Mouse (Mus musculus) frontal cortex, postnatal 14 days (tissue): ENCODE data around the gene Mlx.
A peak's percentile ranks its signal among the peaks of the same experiment; 100 is the strongest.
"Not testable (repeated sequence)": the region's sequence is repeated elsewhere in the genome, so short reads cannot be mapped to it uniquely, and the experiment has no call there.

Source experiments
- DNase-seq, 2 experiments: peaks; one replicate each; pipeline ENCODE4 v3.0.0; 2022; ENCODE audit warnings: low spot score in 2 of 2

Gene Mlx

DNA sequence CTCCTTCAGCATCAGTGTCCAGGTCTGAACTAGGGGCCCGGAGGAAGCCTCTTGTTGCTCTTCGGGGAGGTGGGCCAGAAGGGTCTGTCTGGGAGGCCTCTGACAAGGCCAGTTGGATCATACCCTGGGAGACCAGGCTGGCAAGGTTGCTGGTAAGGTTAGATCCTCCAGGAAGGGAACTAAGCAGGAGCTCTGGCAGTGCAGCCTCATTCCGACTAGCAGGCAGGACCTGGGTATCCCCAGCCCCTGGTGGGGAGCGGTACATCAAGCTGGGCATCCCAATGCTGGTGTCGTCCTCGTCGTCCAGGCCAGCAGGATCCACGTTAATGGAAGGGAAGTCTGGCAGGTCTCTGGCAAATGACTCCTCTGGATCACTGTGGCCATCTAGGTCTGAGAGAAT is 11.2 kb downstream of the Mlx start:
- DNase-seq = no peak

DNA sequence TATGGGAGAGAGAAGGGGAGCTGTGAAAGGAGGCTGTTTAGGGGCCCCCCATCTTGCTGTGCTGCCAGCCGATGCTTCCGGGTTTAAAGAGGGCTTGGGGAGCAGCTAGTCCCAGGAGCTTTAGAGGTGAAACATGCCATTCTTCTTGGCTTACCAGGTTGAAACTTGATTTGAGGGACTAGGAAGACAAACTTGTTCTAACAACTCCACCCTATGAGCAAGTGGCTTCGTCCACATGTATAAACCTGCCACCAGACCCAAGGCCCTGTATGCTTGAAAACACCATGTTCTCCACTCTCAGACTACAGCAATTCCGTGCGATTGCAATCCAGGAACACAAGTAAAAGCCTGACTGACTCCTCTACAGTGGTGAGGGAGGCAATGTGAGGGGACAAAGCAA is 15.9 kb downstream of the Mlx start:
- no peak for DNase-seq

DNA sequence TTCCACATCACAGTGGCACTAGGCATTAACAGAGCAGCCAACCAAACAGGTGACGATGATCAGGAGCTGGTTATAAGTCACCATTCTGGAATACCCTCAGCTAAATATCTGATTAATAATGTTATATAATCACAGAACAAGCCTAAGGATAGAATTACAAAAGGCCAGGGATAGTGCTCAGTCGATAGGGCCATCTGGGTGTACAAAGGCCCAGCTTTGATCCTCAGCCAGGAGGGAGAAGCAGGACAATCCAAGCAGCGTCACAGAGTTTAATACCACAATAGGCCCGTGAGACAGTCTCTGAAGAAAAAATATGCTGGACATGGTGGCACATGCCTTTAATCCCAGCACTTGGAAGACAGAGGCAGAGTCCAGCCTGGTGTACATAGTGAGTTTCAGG is 22.3 kb downstream of the Mlx start:
- no peak for DNase-seq

DNA sequence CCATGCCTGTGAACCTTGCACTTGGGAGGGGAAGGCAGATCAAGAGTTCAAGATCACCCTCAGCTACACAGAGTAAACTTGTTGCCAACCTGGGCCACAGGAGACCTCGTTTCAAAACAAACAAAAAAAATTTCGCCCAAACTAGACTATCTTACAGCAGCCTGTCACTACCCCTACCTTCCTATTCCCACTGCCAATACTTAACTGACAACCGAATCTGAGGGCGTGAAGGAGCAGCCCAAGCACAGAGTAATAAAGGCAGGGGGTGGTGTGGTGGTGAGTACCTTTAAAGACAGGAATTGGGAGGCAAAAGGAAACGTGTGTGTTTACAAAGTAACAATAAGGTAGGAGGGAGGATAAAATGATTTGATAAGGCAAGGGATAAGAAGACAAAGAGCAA is 23.6 kb downstream of the Mlx start:
- no peak for DNase-seq

DNA sequence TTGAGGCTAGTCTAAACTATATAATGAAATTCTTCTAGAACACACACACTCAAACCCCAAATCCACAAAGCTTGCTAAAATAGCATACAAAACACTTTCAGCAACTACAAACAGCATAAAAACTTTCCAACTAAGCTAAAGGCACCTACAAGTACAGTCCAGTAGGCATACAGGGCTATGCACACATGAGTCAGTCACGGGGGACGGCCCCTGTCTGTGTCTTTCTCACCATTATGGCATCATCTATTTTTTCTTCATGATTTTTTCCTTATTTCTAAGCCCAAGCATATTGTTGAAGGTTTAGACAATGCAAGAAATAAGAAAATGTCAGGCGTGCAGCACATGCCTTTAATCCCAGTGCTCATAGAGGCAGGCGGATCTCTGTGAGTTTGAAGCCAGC is 24.1 kb downstream of the Mlx start:
- no peak for DNase-seq

DNA sequence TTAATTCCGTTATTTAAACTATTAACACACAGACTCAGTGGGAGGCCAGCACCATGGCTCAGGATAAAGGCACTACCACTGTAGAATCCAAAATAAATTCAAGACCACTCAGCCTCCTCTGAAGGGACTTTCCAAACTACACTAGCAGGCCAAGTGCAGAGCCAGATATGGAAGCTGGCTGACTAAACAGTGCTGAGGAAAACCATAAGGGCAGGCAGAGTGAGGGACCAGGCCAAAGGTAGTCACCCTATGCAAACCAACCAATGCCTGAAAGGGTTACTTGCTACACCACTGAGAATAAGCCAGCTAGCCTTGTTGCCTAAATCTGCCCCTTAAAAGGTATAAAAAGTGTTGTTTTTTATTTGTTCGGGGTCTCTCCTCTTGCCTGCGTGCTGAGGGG is 25.1 kb downstream of the Mlx start:
- DNase-seq = no peak

DNA sequence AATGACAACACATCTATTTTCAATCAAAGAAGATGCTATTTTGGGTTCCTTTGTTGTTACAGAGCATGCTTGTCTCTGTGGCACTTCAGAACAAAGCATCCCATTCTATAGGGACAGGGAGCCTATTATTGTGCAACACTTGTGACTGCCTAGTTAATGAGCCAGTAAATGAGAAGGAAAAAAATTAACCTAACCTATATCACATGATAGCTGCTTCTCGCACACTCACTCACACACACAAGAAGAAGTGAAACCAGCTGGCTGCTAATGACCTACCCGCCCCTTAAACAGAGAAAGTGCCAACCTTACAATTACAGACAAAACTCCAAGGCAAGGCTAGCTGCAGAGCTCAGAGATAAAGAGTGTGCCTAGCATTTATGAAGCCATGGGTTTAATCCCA is 28.5 kb downstream of the Mlx start:
- DNase-seq = no peak

DNA sequence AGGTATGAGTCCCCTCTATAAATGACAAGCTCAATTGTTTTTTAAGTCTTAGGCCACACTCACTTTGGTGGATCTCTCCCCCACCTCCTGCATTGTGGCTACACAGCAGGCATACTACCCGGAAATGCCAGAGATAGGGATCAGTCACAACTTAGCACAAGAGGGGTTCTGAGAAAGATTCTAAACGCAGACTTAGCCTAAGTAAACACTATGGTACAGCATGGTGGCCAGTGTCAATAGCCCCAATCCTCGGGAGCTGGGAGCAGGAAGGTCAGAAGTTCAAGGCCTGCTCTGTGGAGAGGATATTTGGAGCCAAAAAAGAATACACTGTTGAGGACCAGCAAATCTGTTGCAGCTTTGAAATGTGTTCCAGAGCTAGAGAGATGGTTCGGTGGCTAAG is 31.0 kb downstream of the Mlx start:
- DNase-seq = no peak

DNA sequence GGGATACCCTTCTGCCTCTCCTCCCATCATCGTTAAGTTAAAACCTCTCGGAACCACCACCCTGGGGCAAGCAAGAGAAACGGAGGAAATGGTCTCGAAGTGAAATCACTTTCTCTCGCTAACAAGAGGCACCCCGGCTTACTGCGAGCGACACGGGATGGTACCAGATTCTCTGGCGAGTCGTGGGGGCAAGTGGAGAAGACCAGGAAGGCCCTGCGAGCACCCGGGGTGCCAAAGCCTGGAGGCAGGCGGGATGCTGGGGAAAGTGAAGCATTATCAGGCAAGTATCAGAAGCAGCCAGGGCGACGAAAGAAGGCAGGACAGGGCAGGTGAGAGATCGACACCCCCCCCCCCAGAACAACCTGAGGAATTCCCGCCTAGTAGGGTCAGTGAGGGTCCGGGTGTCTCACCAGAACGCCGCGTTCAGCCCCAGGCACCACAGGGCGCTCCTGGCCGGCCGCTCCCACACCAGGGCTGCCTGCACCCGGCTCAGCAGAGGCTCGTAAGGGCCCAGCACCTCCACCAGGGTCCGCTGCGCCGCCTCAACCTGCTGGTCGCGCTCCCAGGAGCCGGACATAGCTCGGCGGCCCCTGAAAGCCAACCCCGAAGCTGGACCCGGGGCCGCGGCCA is 32.2 kb downstream of the Mlx start:
- no peak for DNase-seq

DNA sequence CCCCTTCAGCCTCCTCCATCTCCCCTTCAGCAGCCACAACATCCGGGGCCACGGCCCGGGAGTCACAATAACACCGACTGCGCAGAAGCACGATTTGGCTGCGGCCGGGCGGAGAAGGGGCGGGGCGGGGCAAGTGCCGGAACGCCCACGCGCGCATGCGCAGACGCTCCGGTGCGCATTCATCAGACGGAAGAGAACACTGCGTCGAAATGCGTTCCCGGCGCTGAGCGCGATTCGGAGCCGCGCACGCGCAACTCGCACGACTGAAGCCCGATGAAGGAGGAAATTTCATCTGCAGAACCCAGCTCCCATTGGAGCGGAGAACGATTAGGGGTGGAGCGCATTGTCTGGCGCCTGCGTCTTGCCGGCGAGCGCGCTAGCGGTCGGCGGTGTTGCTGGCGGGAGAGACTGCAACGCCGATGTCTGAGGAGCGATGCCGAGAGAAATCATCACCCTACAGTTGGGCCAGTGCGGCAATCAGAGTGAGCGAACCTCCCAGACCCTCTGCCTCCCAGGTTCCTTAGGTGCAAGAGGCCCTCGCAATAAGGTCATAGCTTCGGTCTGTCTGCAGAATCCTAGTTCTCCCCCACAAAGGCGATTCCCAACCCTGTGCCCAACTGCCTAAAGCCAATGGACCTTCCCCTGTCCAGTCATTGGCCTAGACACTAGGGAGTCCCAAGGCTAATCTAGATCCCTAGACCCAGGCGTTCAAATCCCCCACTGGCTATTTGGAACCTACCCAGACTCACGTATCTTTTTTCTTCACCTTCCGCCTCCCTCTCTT is 32.9 kb downstream of the Mlx start, which contains the start of the genes Retreg3 and Tubg1:
Gene Retreg3, minus strand, starts transcription at position 133 of the 784 bp plus-strand sequence.
Gene Tubg1, plus strand, starts transcription at position 178 of the 784 bp plus-strand sequence.
- peak; percentile 97 to 99 for DNase-seq

DNA sequence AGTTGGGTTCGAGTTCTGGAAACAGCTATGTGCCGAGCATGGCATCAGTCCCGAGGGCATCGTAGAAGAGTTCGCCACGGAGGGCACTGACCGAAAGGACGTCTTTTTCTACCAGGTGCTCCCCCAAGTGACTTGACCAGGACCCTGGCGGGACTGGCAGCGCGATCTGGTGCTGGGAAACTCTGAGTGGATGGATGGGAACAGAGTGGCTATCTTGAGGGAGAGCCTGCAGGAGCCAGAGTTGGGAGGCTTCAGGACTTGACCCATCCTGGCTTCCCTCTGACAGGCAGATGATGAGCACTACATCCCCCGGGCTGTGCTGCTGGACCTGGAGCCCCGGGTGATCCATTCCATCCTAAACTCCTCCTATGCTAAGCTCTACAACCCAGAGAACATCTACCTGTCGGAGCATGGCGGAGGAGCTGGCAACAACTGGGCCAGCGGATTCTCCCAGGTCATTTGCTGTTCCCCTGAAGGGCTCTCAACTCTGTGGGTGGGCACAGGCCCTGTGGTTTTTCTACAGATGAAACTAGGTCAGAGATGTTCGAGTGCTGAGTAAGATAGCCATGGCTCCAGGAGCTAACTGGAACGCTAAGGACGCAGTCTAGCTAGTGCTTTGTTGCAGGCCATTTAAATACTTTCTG is 33.6 kb downstream of the Mlx start:
- DNase-seq = no peak

DNA sequence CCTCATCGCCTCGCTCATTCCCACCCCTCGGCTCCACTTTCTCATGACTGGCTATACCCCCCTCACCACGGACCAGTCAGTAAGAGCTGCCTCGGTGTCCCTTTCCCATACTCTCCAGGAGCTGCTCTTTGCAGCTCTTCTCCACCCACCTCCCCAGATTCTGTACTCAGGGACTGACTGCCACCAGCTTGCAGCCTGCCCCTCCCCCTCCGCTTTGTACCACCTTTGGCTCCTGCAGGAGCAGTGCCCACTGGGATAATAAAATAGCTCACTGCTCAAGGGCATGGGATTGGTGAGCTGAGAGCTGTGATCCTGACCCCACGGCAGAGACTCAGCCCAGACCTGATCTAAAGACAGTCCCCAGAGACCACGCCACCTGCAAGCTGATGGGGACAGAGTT is 37.4 kb downstream of the Mlx start:
- not testable (repeated sequence) for DNase-seq

DNA sequence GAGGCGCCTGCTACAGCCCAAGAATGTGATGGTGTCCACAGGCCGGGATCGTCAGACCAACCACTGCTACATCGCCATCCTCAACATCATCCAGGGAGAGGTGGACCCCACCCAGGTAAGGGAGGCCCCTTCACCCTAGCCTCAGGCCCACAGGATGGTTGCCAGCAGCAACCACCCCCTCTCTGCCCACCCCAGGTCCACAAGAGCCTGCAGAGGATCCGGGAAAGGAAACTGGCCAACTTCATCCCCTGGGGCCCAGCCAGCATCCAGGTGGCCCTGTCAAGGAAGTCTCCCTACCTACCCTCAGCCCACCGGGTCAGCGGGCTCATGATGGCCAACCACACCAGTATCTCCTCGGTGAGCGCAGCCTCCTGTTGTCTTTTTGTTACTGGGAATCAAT is 37.9 kb downstream of the Mlx start:
- DNase-seq = not testable (repeated sequence)

DNA sequence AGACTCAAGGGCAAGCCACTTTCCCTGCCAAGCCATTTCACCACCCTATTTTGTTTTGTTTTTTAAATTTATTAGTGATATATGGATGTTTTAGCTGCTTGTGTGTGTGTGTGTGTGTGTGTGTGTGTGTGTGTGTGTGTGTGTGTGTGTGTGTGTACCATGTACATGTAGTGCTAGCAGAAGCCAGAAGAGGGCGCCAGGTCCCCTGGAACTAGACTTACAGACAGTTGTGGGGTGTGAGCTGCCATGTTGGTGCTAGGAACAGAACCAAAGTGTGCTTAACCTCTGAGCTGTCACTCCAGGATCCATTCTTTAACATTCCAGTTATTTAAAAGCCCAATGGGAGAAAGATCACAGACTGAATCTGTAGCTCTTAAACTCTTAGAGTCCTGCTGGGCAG is 40.0 kb downstream of the Mlx start:
- DNase-seq = no peak

DNA sequence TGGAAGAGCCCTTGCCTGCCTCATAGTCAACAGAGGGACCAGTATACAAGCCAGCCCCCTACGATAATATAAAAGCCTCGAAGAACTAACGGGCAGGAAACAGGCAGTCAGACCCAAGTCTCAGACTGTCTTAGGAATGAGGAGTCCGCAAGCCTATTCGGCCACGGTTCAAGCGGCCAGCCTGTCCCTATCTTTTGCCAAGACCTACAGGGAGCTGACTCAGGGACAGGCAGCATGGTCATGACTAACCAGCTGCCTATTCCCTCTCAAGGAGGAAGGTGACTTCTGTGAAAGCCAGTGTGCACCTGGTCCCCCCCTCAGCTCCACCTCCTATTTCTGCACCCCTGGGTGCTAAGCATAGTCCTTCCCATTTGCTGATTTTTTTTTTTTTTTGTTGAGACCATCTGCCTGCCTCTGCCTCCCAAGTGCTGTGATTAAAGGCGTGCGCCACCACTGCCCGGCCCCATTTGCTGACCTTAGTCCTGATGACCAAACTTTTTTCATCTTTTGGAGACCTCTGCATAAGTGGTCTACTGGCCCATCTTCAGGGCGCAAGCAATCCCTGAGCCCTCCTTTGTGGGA is 42.0 kb downstream of the Mlx start:
- DNase-seq = no peak

DNA sequence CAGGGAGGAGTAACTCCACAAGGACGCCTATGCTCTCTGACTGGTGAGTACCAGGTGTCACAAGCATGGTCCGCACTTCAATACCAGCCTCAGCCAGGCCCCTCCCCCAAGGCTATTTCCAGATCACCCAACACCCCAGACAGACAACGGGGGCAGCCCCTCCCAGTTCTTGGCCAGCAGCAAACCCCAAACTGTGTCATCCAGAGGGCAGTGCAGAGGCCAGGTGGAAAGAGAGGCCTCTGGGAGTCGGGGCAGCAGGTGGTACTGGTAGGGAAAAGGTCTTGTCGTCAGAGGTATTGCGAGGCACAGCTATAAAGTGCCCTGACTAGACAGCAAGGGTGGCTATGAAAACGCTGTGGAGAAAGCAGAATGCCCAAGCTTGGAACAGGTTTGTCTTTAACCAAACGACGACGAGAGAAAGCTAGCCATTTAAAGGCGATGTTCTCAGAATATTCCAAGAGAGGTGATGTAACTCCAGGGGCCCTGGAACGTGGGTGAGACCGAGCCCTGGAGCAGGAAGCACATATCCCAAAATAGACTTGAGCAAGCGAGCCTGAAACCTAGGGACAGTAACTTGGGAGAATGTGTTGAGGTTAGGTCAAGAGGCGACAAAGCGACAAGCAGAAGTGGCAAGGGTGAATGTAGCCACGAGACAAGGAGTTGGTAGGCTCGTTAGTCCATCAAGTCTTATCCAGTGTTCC is 43.1 kb downstream of the Mlx start:
- DNase-seq = no peak

DNA sequence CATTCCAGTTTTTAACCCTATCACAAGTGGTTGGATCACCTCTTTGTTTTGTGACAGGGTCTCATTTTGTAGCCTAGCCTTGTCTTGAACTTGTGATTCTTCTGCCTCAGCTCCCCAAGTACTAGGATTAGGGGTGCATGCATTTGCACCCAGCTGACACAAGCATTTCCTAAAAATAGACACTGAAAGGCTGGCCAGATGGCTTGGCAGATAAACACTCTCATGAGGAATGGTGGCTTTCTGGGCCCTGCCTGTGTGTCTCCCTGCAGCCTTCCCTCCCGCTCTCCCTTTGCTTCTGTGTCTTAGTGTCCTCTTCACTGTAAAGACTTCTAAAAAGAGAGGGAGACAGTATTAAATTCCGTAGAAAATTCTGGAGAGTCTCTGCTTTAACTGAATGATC is 44.1 kb downstream of the Mlx start:
- DNase-seq = no peak

DNA sequence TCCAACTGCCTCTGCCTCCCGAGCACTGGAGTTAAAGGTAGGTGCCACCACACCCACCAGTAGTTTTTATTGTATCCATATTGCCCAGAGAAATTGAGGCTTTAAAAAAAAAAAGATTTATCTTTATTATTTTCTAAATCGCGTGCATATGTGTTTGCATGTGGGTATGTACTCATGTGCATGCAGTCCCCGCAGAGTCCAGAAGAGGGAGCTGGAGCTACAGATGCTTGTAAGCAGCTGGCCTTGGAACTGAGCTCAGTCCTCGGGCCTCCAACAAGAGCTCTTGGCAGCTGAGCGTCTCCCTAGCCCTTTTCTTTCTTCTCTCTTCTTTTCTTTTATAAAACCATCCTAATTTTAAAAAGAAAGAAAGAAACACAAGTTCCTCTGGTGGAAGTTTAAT is 44.6 kb downstream of the Mlx start:
- DNase-seq = no peak

DNA sequence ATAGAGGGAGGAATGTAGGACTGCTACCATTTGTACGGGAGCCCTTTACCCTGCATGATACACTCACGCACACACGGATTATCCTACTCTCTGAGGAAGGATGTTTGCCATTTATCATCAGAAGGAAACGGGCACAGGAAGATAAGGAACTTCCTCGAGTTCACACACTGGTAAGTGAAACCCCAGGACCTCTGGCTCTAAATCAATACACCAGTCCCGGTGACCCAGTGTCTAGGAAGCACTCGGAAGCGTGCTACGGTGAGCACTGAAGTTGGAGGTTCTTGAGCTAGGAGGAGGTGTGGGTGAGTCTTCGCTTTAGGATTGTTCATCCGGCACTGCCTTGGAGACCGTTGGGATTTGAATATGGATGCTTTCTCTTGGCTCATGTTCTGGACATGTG is 46.0 kb downstream of the Mlx start:
- DNase-seq = no peak

DNA sequence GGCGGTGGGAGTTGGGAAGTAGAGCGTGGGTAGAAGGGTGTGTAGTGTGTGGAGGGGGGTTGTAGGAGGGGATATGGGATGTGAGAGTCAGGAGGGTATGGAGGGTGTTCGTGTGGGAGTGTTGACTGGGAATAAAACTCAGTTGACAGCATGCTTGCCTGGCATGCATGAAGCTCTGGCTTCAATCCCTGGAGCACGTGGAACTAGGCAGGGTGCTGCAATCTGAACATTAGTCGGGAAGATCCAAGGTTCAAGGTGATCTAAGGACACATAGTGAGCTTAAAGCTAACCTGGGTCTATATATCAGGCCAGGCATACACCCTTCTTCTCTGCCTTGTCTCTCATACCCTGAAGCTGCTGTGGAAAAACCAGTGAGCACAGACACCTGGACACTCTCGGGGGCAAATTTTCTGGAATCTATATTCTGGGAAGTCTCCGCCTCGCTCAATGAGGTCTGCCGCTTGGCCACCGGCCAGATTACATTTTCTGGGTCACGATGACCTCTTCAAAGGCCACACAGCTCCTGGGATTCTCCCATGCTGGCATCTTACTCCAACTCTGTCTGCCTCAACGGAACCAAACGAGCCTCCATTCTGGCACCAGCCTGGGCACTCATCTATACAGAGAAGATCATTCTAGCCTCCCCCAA is 47.3 kb downstream of the Mlx start:
- DNase-seq = no peak

DNA sequence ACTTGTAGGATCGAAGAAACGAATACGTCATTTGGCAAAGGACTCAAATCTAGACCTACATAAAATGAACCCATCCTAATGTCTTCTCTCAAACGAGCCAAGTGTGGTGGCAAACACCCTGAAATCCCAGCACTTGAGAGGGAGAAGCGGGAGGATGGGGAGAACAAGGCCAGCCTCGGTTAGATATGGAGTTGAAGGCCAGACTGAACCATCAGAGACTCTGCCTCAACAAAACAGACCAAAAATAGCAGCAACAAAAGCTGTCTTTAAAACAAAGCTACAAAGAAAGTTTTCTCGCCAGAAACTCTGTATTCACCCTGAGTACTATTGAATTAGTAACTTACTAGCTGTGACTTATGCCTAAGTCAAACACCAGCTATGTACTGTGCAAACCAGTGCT is 49.9 kb downstream of the Mlx start:
- DNase-seq = no peak
